Mouse (Mus musculus) heart, adult 2 months (tissue): Measurements from ENCODE around the gene Col24a1. TPM values are rescaled to one million over a fixed set of nuclear protein-coding genes. Genes with fewer than 3 reads are reported as not detected.

Experiments
- DNase-seq, 2 experiments: peaks; one replicate each; pipeline ENCODE4 v3.0.0; 2021
- H3K27ac ChIP-seq: fragments of 200-600 bp; 2 replicates; pipeline ENCODE4 v1.8.1; 2022
- H3K27me3 ChIP-seq: fragments of 200-500 bp; 2 replicates; pipeline ENCODE4 v1.6.1; 2012; ENCODE audit warnings: mild to moderate bottlenecking, low read length, inconsistent platforms, mixed read lengths; ENCODE audit not compliant: control insufficient read depth, insufficient read depth
- H3K36me3 ChIP-seq: fragments of 200-500 bp; 2 replicates; pipeline ENCODE4 v1.6.1; 2012; ENCODE audit warnings: low read length, inconsistent platforms; ENCODE audit not compliant: control insufficient read depth, insufficient read depth
- H3K4me1 ChIP-seq: fragments of 200-500 bp; 2 replicates; pipeline ENCODE4 v1.6.1; 2011; ENCODE audit warnings: low read length; ENCODE audit not compliant: control insufficient read depth, insufficient read depth
- H3K4me3 ChIP-seq: fragments of 200-600 bp; 2 replicates; pipeline ENCODE4 v1.8.1; 2022
- H3K79me2 ChIP-seq: fragments of 200-500 bp; replicated peaks from 2 replicates; pipeline ENCODE4 v1.6.1; 2012; ENCODE audit warnings: mild to moderate bottlenecking, inconsistent platforms, low read length, moderate library complexity, mixed read lengths; ENCODE audit not compliant: control insufficient read depth, insufficient read depth
- H3K9ac ChIP-seq: fragments of 200-500 bp; 2 replicates; pipeline ENCODE4 v1.6.1; 2012; ENCODE audit warnings: low read depth, mild to moderate bottlenecking, control low read depth, inconsistent platforms, low read length, mixed read lengths
- CTCF ChIP-seq: fragments of 200-600 bp; IDR thresholded peaks from 2 replicates; pipeline ENCODE4 v1.8.1; 2022; ENCODE audit warnings: antibody characterized with exemption, mild to moderate bottlenecking, moderate library complexity
- EP300 ChIP-seq: fragments of 200-500 bp; IDR thresholded peaks from 2 replicates; pipeline ENCODE4 v1.6.1; 2011; ENCODE audit warnings: low read depth, low read length, control low read depth; ENCODE audit not compliant: insufficient read depth
- POLR2A ChIP-seq: fragments of 200-500 bp; IDR thresholded peaks from 2 replicates; pipeline ENCODE4 v1.6.1; 2011; ENCODE audit warnings: mild to moderate bottlenecking, low read depth, low read length, control low read depth; ENCODE audit not compliant: insufficient read depth
- WGBS: fragments of 180-500 bp; shearing (Covaris S2); methylation state at CpG from one replicate; pipeline ENCODE4 v1.1.7; 2018; 5-methylcytosine and 5-hydroxymethylcytosine counted together
- intact Hi-C: fragments of 180-260 bp; cut with DNase I; formaldehyde crosslinking; loops from one replicate; pipeline ENCODE4 v1.15.1; 2025
- polyA plus RNA-seq: library from polyadenylated mRNA; depleted of rRNA; stranded (reverse); fragments of >200 nt; gene quantifications from 2 replicates; pipeline ENCODE4 v1.2.3, GENCODE M21; 2012
- total RNA-seq, 2 experiments: library from RNA; stranded (reverse); gene quantifications; 2 replicates each; pipeline ENCODE4 v1.2.3; 2021

The Col24a1 gene
- total and polyA plus RNA-seq, 3 experiments = 0.05 to 0.07 (median 0.06) TPM

- WGBS = 33% methylated on average over 15 of the region's 15 CpGs
- intact Hi-C loops = loop anchor here (5.0 kb wide), 1 partner anchor 345 kb away; the partner anchor contains the start of gene Bcl10
- H3K79me2 ChIP-seq = no peaks in the 10 kb centered on the region
- no peaks in the 10 kb centered on the region for H3K27me3 ChIP-seq
- DNase-seq = no peak
- no peaks in the 10 kb centered on the region for H3K36me3 ChIP-seq
- H3K9ac ChIP-seq = no peak overlapping the region; the same call in 1 of the 2 replicates
- peak overlapping the region; percentile 87 for H3K4me3 ChIP-seq
- peaks cover 2% of the 10 kb centered on the region for H3K4me1 ChIP-seq
- no peak for TF ChIP-seq CTCF
- no peak for TF ChIP-seq EP300
- TF ChIP-seq POLR2A = no peak
- H3K27ac ChIP-seq = no peak overlapping the region; the same call in 1 of the 2 replicates
Observed at GRCm38 (mm10) chr3:145576876-145577275, 284.6 kb downstream of the Col24a1 start.

DNA sequence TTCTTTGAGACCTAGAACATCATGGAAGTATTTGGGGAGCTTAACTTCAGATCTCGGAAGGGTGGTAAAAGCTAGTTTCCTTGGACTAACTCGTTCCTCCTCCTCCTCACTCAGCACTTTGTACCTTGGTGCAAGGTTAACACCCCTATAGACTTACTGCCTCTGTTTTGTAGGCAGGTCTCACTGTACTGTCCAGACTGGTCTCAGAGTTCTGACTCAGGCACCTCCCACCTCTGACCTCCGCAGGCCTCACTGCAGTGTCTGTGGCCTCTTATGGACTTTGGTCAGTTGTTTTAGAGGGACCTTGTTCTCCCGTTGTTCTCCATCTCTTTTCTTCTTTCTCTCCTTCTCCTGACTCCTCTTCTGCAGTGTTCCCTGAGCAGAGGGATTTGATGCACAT lies 290.8 kb downstream of the Col24a1 start:
- Histone ChIP-seq H3K36me3 (no peaks in the 10 kb centered on the region), H3K9ac (no peak overlapping the region), H3K4me3 (no peak overlapping the region), H3K79me2 (no peaks in the 10 kb centered on the region), H3K4me1 (no peaks in the 10 kb centered on the region), H3K27me3 (no peaks in the 10 kb centered on the region), H3K27ac (no peak overlapping the region)
- intact Hi-C loops = loop anchor here (2.0 to 5.0 kb wide), 2 partner anchors 274 to 322 kb away; no protein-coding TSS in a partner anchor
- TF ChIP-seq EP300 = no peak
- no peak for TF ChIP-seq POLR2A
- TF ChIP-seq CTCF = no peak
- WGBS = 84% methylated on average over 4 of the region's 4 CpGs
- no peak for DNase-seq

GRCm38 (mm10) chr3:145583522-145584200 lies 291.4 kb downstream of the Col24a1 start:
- DNase-seq = no peak
- Histone ChIP-seq H3K9ac (no peak overlapping the region), H3K79me2 (no peaks in the 10 kb centered on the region), H3K4me1 (no peaks in the 10 kb centered on the region), H3K36me3 (no peaks in the 10 kb centered on the region), H3K27me3 (no peaks in the 10 kb centered on the region), H3K27ac (no peak overlapping the region), H3K4me3 (no peak overlapping the region)
- intact Hi-C loops = loop anchor here (2.0 to 5.0 kb wide), 4 partner anchors 65 to 321 kb away; partner anchors contain the start of gene Ccn1
- TF ChIP-seq POLR2A = no peak
- TF ChIP-seq CTCF = peak; percentile 78
- WGBS = 29% methylated on average over 3 of the region's 3 CpGs

DNA sequence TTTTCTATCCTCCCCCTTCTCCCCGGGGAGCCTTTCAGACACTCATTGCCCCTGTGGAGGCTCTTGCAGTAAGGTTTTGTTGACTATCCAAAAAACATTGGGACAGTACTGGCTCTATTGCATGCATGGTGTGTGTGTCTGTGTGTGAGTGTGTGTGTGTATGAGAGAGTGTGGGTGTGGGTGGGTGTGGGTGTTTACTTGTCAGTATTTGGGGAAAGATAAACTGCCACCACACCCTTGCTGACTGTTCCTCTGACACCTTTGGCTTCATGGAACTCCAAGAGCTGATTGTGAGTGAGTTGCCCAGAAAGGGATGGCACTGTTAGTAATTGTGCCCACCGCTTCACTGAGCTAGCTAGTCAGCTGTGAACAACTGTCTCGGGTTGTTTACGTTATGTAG lies 298.3 kb downstream of the Col24a1 start:
- H3K27me3 ChIP-seq = no peaks in the 10 kb centered on the region
- H3K9ac ChIP-seq = no peak overlapping the region
- no peak overlapping the region for H3K4me3 ChIP-seq
- no peaks in the 10 kb centered on the region for H3K79me2 ChIP-seq
- TF ChIP-seq EP300 = no peak
- no peak for TF ChIP-seq POLR2A
- TF ChIP-seq CTCF = no peak
- intact Hi-C loops = no loop called here
- no peak overlapping the region for H3K27ac ChIP-seq
- DNase-seq = no peak
- no peaks in the 10 kb centered on the region; the same call in 1 of the 2 replicates for H3K36me3 ChIP-seq
- no peaks in the 10 kb centered on the region for H3K4me1 ChIP-seq
- WGBS = 94% methylated on average over 4 of the region's 4 CpGs

DNA sequence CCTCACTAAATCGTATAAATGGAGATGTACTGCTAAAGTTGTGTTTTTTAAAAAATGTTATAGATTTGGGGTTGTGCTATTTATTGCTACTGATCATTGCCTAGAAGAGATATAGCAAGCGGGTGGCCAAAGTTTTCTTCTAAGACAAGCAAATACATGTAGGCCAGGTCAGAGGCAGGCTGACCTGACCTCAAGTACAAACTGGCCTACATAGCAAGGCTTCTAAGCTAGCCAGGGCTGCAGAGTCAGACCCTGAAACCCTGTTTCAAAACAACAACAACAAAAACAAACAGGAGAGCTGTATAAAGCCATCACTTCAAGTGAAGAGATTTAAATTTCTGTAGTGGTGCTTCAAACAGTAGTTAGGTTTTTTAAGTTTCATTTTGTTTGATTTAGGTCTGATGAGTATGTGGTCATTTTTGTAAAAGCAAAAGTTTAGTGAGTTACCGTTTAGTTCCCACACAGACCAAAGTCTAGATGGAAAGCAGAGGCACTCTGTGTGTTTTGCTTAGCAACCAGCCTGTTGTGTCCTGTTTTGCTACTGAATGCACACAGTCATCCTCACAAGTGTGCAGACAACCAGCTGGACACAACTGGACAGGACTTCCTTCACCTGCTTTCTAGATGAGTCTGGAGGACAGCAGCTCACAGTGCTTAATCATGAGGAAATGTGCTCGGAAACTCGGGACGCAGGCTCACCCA lies 299.7 kb downstream of the Col24a1 start:
- Histone ChIP-seq H3K4me3 (no peak overlapping the region), H3K9ac (no peak overlapping the region), H3K27me3 (no peaks in the 10 kb centered on the region), H3K79me2 (no peaks in the 10 kb centered on the region), H3K36me3 (no peaks in the 10 kb centered on the region; the same call in 1 of the 2 replicates), H3K27ac (no peak overlapping the region), H3K4me1 (no peaks in the 10 kb centered on the region)
- no peak for TF ChIP-seq CTCF
- TF ChIP-seq EP300 = no peak
- TF ChIP-seq POLR2A = no peak
- no peak for DNase-seq
- intact Hi-C loops = no loop called here
- 83% methylated on average over 6 of the region's 6 CpGs for WGBS

GRCm38 (mm10) chr3:145595354-145595753 lies 303.1 kb downstream of the Col24a1 start:
- intact Hi-C loops = no loop called here
- Histone ChIP-seq H3K4me3 (no peak overlapping the region), H3K4me1 (no peaks in the 10 kb centered on the region), H3K9ac (no peak overlapping the region), H3K79me2 (no peaks in the 10 kb centered on the region), H3K27ac (no peak overlapping the region), H3K36me3 (no peaks in the 10 kb centered on the region; the same call in 1 of the 2 replicates), H3K27me3 (no peaks in the 10 kb centered on the region)
- no peak for TF ChIP-seq POLR2A
- no peak for DNase-seq
- WGBS = 73% methylated on average over 6 of the region's 6 CpGs
